Mouse (Mus musculus): ENCODE data around the gene Gfm2. TPM values are rescaled to one million over a fixed set of nuclear protein-coding genes. Genes with fewer than 3 reads are reported as not detected.
A peak's percentile ranks its signal among the peaks of the same experiment; 100 is the strongest.

The Gfm2 gene
- polyA plus RNA-seq, 1 experiment, result 14.7 TPM

DNA sequence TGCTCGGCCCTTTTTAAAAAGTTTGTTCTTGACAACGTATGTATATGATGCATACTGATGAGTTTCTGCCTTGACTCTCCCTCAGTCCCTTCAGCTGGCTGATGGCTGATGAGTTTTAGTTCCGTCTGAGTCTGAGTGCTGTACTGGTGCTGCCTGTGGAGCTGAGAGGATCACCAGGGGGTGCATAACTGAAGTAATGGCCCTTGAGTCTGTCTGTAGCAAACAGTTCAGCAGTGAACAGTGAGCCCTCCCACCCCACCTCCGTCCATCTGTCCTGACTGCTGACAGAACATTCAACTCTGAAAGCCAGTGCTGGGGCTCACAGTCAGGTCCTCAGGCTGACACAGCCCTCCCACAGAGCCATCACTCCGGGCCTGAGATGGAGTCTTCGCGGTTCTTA is 41.2 kb downstream of the Gfm2 start:
- TF ChIP-seq POLR2A (IDR thresholded peaks at IDR 0.05; ENCODE audit: low read depth, low read length) (no peak), CTCF (IDR thresholded peaks at IDR 0.05; ENCODE audit: extremely low read depth, insufficient read length, insufficient replicate concordance, low read depth, low read length) (no peak)
- Histone ChIP-seq H3K4me1 (ENCODE audit: control insufficient read depth, insufficient read depth, insufficient read length, low read length) (peaks cover 14% of the 10 kb centered on the region; the same call in 1 of the 2 replicates), H3K27me3 (ENCODE audit: control insufficient read depth, insufficient read depth, low read length) (no peaks in the 10 kb centered on the region), H3K27ac (ENCODE audit: insufficient read depth, low read depth, low read length) (no peak overlapping the region), H3K36me3 (ENCODE audit: control insufficient read depth, insufficient read depth, low read length) (peaks cover 53% of the 10 kb centered on the region), H3K4me3 (ENCODE audit: low read depth, low read length) (no peak overlapping the region)
- 92% methylated on average over 7 of the region's 7 CpGs for WGBS

DNA sequence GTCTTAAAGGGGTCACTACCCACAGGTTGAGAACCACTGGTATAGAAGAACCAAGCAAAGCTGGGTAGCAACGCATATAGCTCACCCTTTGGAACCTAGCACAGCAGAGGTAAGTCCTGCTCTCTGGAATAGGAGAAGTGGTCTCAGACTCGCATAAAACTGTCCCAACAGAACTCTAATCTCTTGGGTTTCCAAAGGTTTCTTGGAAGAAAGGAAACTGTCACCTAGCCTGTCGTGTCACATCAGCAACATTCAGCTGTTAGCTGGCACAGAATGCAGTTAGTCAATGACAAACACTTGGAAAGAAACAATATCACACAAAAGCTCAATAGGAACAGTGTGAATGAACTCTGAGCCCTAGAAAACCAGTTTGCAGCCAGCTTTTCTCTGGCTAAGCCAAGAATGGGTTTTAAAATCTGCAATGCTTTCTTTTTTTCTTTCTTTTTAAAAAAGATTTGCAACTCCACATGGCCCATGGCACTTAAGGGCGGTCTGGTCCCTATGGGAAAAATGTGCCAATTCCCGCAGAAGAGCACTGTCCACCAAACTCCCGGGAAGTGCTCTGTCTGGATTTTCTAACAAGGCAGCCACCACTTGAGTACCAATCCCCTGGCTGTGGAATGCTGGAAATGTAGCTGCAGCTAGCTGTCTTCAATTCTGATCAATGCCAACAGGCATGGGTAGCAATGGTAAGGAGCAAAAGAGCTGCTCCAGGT is 42.5 kb downstream of the Gfm2 start:
- Histone ChIP-seq H3K4me1 (ENCODE audit: control insufficient read depth, insufficient read depth, insufficient read length, low read length) (peaks cover 12% of the 10 kb centered on the region; the same call in 1 of the 2 replicates), H3K27ac (ENCODE audit: insufficient read depth, low read depth, low read length) (no peak overlapping the region), H3K27me3 (ENCODE audit: control insufficient read depth, insufficient read depth, low read length) (no peaks in the 10 kb centered on the region), H3K36me3 (ENCODE audit: control insufficient read depth, insufficient read depth, low read length) (peaks cover 43% of the 10 kb centered on the region), H3K4me3 (ENCODE audit: low read depth, low read length) (no peak overlapping the region)
- 86% methylated on average over 6 of the region's 6 CpGs for WGBS
- no peak for TF ChIP-seq POLR2A (IDR thresholded peaks at IDR 0.05; ENCODE audit: low read depth, low read length)
- TF ChIP-seq CTCF (IDR thresholded peaks at IDR 0.05; ENCODE audit: extremely low read depth, insufficient read length, insufficient replicate concordance, low read depth, low read length), result no peak

GRCm38 (mm10) chr13:97182821-97183220 is 45.1 kb downstream of the Gfm2 start:
- Histone ChIP-seq H3K27me3 (ENCODE audit: control insufficient read depth, insufficient read depth, low read length) (no peaks in the 10 kb centered on the region), H3K4me3 (ENCODE audit: low read depth, low read length) (no peak overlapping the region), H3K36me3 (ENCODE audit: control insufficient read depth, insufficient read depth, low read length) (peaks cover 37% of the 10 kb centered on the region), H3K27ac (ENCODE audit: insufficient read depth, low read depth, low read length) (no peak overlapping the region), H3K4me1 (ENCODE audit: control insufficient read depth, insufficient read depth, insufficient read length, low read length) (peaks cover 13% of the 10 kb centered on the region; the same call in 1 of the 2 replicates)
- TF ChIP-seq CTCF (IDR thresholded peaks at IDR 0.05; ENCODE audit: extremely low read depth, insufficient read length, insufficient replicate concordance, low read depth, low read length) (no peak), POLR2A (IDR thresholded peaks at IDR 0.05; ENCODE audit: low read depth, low read length) (no peak)
- WGBS, result 88% methylated on average over 4 of the region's 4 CpGs

GRCm38 (mm10) chr13:97184168-97184567 is 46.4 kb downstream of the Gfm2 start:
- Histone ChIP-seq H3K36me3 (ENCODE audit: control insufficient read depth, insufficient read depth, low read length) (peaks cover 32% of the 10 kb centered on the region), H3K4me3 (ENCODE audit: low read depth, low read length) (no peak overlapping the region), H3K4me1 (ENCODE audit: control insufficient read depth, insufficient read depth, insufficient read length, low read length) (peaks cover 13% of the 10 kb centered on the region; the same call in 1 of the 2 replicates), H3K27me3 (ENCODE audit: control insufficient read depth, insufficient read depth, low read length) (no peaks in the 10 kb centered on the region), H3K27ac (ENCODE audit: insufficient read depth, low read depth, low read length) (no peak overlapping the region)
- no peak for TF ChIP-seq CTCF (IDR thresholded peaks at IDR 0.05; ENCODE audit: extremely low read depth, insufficient read length, insufficient replicate concordance, low read depth, low read length)
- no peak for TF ChIP-seq POLR2A (IDR thresholded peaks at IDR 0.05; ENCODE audit: low read depth, low read length)
- WGBS, result 31% methylated on average over 2 of the region's 2 CpGs

DNA sequence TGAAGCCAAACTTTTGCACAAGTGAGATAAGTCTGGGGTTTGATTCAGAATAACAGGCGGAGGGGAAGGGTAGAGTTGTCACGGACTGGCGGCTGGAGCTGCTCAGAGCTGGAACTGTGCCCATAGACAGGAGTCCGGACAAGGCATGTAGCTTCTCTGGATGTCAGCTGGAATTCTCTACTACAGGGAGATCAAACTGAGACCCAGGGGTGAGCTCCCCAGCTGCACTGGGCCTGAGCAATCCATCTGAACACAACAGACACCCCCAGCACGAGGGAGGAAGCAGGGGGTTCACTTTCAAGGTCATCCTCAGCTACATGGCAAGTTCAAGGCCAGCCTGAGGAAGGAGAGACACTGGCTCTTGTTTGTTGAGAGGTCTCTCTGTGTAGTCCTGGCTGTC is 46.9 kb downstream of the Gfm2 start:
- Histone ChIP-seq H3K4me1 (ENCODE audit: control insufficient read depth, insufficient read depth, insufficient read length, low read length) (peaks cover 13% of the 10 kb centered on the region; the same call in 1 of the 2 replicates), H3K27ac (ENCODE audit: insufficient read depth, low read depth, low read length) (peak overlapping the region; percentile 82), H3K36me3 (ENCODE audit: control insufficient read depth, insufficient read depth, low read length) (peaks cover 29% of the 10 kb centered on the region), H3K4me3 (ENCODE audit: low read depth, low read length) (no peak overlapping the region), H3K27me3 (ENCODE audit: control insufficient read depth, insufficient read depth, low read length) (no peaks in the 10 kb centered on the region)
- TF ChIP-seq POLR2A (IDR thresholded peaks at IDR 0.05; ENCODE audit: low read depth, low read length), result no peak
- no peak for TF ChIP-seq CTCF (IDR thresholded peaks at IDR 0.05; ENCODE audit: extremely low read depth, insufficient read length, insufficient replicate concordance, low read depth, low read length)
- whole genome bisulfite sequencing, result 19% methylated on average over 5 of the region's 5 CpGs

DNA sequence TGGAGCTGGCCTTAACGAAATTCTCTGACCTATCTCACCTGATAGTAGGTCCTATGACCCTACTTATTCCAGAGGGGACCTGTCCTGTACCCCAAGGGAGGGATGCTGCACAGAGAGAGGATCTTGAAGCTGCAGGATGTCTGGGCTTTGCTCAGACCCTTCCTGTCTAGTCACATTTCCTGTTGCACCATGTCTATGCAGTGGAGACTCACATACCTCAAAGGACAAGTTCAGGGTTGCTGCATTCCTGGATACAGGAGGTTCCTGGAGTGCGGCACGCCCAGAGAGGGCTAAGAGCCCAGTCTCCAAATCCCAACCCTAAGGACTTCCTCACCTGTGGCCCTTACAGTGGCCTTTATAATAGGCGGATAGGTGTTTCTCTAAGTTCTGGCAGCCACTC is 48.6 kb downstream of the Gfm2 start:
- WGBS, result 27% methylated on average over 4 of the region's 4 CpGs
- peaks cover 19% of the 10 kb centered on the region for H3K36me3 ChIP-seq (ENCODE audit: control insufficient read depth, insufficient read depth, low read length)
- no peak overlapping the region for H3K4me3 ChIP-seq (ENCODE audit: low read depth, low read length)
- no peak overlapping the region for H3K27ac ChIP-seq (ENCODE audit: insufficient read depth, low read depth, low read length)
- TF ChIP-seq POLR2A (IDR thresholded peaks at IDR 0.05; ENCODE audit: low read depth, low read length) (no peak), CTCF (IDR thresholded peaks at IDR 0.05; ENCODE audit: extremely low read depth, insufficient read length, insufficient replicate concordance, low read depth, low read length) (no peak)
- H3K27me3 ChIP-seq (ENCODE audit: control insufficient read depth, insufficient read depth, low read length), result no peaks in the 10 kb centered on the region
- peaks cover 13% of the 10 kb centered on the region; the same call in 1 of the 2 replicates for H3K4me1 ChIP-seq (ENCODE audit: control insufficient read depth, insufficient read depth, insufficient read length, low read length)

GRCm38 (mm10) chr13:97187693-97188092 is 50.0 kb downstream of the Gfm2 start:
- WGBS, result 80% methylated on average over 5 of the region's 5 CpGs
- TF ChIP-seq POLR2A (IDR thresholded peaks at IDR 0.05; ENCODE audit: low read depth, low read length) (no peak), CTCF (IDR thresholded peaks at IDR 0.05; ENCODE audit: extremely low read depth, insufficient read length, insufficient replicate concordance, low read depth, low read length) (no peak)

More at GRCm38 (mm10) chr13:97187693-97188092, 50.0 kb downstream of the Gfm2 start:
- Histone ChIP-seq H3K4me1 (ENCODE audit: control insufficient read depth, insufficient read depth, insufficient read length, low read length) (peaks cover 13% of the 10 kb centered on the region; the same call in 1 of the 2 replicates), H3K27me3 (ENCODE audit: control insufficient read depth, insufficient read depth, low read length) (no peaks in the 10 kb centered on the region), H3K36me3 (ENCODE audit: control insufficient read depth, insufficient read depth, low read length) (peaks cover 22% of the 10 kb centered on the region), H3K27ac (ENCODE audit: insufficient read depth, low read depth, low read length) (0 out of 2 replicates have a peak overlapping the region, but pooled peaks have one; percentile 7), H3K4me3 (ENCODE audit: low read depth, low read length) (no peak overlapping the region)

All from small intestine, adult 2 months (tissue).